Mouse (Mus musculus): ENCODE results near the gene Gm37240.
A peak's percentile ranks its signal among the peaks of the same experiment; 100 is the strongest.

Gm37240 gene

GRCm38 (mm10) chr3:85383330-85383729 is 504.0 kb downstream of the Gm37240 start:
- DNase-seq, result peak in 1 of 2 experiments; percentile 9

- peak; percentile 68 to 70 for DNase-seq
Observed at GRCm38 (mm10) chr3:85378703-85379395, 508.5 kb downstream of the Gm37240 start.

- peak; percentile 90 to 91 for DNase-seq
Observed at GRCm38 (mm10) chr3:85377946-85378702, 509.2 kb downstream of the Gm37240 start.

- DNase-seq, result peak in 1 of 2 experiments; percentile 32
Observed at GRCm38 (mm10) chr3:85377505-85377904, 509.8 kb downstream of the Gm37240 start.

GRCm38 (mm10) chr3:85376541-85376940 is 510.8 kb downstream of the Gm37240 start:
- no peak for DNase-seq

GRCm38 (mm10) chr3:85373039-85373438 is 514.3 kb downstream of the Gm37240 start:
- DNase-seq, result no peak

GRCm38 (mm10) chr3:85369847-85370246 is 517.5 kb downstream of the Gm37240 start:
- no peak for DNase-seq

- no peak for DNase-seq
Observed at GRCm38 (mm10) chr3:85369157-85369556, 518.2 kb downstream of the Gm37240 start.

GRCm38 (mm10) chr3:85368354-85369120 is 518.8 kb downstream of the Gm37240 start:
- peak in 1 of 2 experiments; percentile 40 for DNase-seq

GRCm38 (mm10) chr3:85364591-85365343 is 522.6 kb downstream of the Gm37240 start:
- DNase-seq, result no peak

- peak; percentile 62 for DNase-seq
Observed at GRCm38 (mm10) chr3:85362883-85363282, 524.4 kb downstream of the Gm37240 start.

GRCm38 (mm10) chr3:85356373-85356772 is 530.9 kb downstream of the Gm37240 start:
- DNase-seq, result no peak

GRCm38 (mm10) chr3:85348021-85348420 is 539.3 kb downstream of the Gm37240 start:
- DNase-seq, result no peak

GRCm38 (mm10) chr3:85341103-85341860 is 546.0 kb downstream of the Gm37240 start:
- DNase-seq, result peak; percentile 70 to 73

GRCm38 (mm10) chr3:85340491-85340890 is 546.8 kb downstream of the Gm37240 start:
- no peak for DNase-seq

- DNase-seq, result no peak
Observed at GRCm38 (mm10) chr3:85339926-85340325, 547.4 kb downstream of the Gm37240 start.

- DNase-seq, result no peak
Observed at GRCm38 (mm10) chr3:85339269-85339820, 548.0 kb downstream of the Gm37240 start.

- no peak for DNase-seq
Observed at GRCm38 (mm10) chr3:85338755-85339095, 548.6 kb downstream of the Gm37240 start.

GRCm38 (mm10) chr3:85337881-85338754 is 549.2 kb downstream of the Gm37240 start:
- no peak for DNase-seq

- no peak for DNase-seq
Observed at GRCm38 (mm10) chr3:85335517-85335916, 551.8 kb downstream of the Gm37240 start.

- DNase-seq, result no peak
Observed at GRCm38 (mm10) chr3:85332276-85332675, 555.0 kb downstream of the Gm37240 start.
